Mouse (Mus musculus): ENCODE data around the gene Exoc2.

DNA sequence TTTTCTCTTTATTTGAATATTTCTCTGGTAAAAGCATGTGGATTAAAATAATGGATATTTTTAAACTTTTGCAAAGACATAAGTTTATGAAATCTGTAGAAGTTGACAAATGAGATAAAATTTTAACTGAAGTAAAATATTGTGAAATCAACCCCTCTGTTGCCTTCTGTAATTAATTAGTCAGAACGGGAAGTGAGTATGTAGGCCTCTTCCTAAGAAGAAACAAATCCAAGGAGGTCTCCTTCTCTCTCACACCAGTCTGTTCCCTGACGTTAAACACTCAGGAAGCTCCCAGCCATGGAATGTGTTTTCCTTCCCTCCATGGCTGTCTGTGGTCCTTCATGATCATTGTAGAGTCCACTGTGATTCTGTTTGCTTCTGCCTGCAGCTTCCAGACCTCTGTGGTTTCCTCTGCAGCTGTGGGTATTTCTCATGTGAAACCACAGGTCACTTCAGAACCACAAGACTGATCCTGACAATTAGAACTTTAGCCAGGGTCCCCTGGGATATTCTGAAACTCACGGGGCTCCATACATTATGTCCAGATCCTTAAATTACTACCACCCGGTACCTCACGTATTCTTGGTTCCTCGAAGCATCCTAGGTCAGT lies 20.5 kb upstream of the Exoc2 start:
- TF ChIP-seq CTCF (IDR thresholded peaks at IDR 0.05; ENCODE audit: low read depth, low read length): no peak
- no peak for TF ChIP-seq POLR2AphosphoS5 (IDR thresholded peaks at IDR 0.05; ENCODE audit: insufficient replicate concordance, low read depth, low read length)
- TF ChIP-seq TAL1 (conservative IDR thresholded peaks at IDR 0.05; ENCODE audit: low read depth, low read length): no peak
- no peak for TF ChIP-seq GATA1 (IDR thresholded peaks at IDR 0.05; ENCODE audit: borderline replicate concordance, low read length)
